In genomic region chr19:45953286-45953685, GRCm38 (mm10) we compare ENCODE assay signal across 8 mouse cellular contexts. TPM values are rescaled to one million over a fixed set of nuclear protein-coding genes. Genes with fewer than 3 reads are reported as not detected.
A peak's percentile ranks its signal among the peaks of the same experiment; 100 is the strongest.
DNase-seq lines count a peak whose midpoint lies in the region; ATAC-seq and TF ChIP-seq lines count a peak whose summit lies in the region.
"Had no signal": no experiment of that assay in that cellular context is flagged by ENCODE, and none has a peak within 500 bp of the region (broad histone marks: within the 10 kb centered on the region; RNA-seq: fewer than 3 reads in every experiment).

No protein-coding gene starts in this region.

- ATAC-seq in hematopoietic stem cell, adult 5-6 weeks (replicated peaks in 1 of 2; ENCODE audit: insufficient read depth in 1 of 2, low FRiP score in 2 of 2, low TSS enrichment in 1 of 2, low read depth in 1 of 2, poor library complexity in 2 of 2, severe bottlenecking in 2 of 2): peak; percentile 56 to 64; a peak in 1 of 4 replicates

- no peak overlapping the region for H3K4me3 ChIP-seq in kidney, adult 2 months (ENCODE audit: insufficient read depth, low read depth, low read length)
- no peak overlapping the region for H3K4me3 ChIP-seq in CH12.LX (replicated peaks in 1 of 3; ENCODE audit: low read depth in 2 of 3, low read length in 2 of 3, poor library complexity in 1 of 3)
- H3K4me3 ChIP-seq: liver, embryonic 13.5 days had no signal

- H3K79me2 ChIP-seq in CH12.LX (replicated peaks; ENCODE audit: control insufficient read depth, extremely low read depth, insufficient read depth, poor library complexity, severe bottlenecking): no peaks in the 10 kb centered on the region

- H3K9me3 ChIP-seq in CH12.LX (replicated peaks; ENCODE audit: low read length): no peaks in the 10 kb centered on the region
- H3K9me3 ChIP-seq: liver, embryonic 13.5 days had no signal

- TF ChIP-seq CTCF in kidney, adult 2 months (conservative IDR thresholded peaks at IDR 0.05; ENCODE audit: insufficient read depth, insufficient read length, low read depth, low read length): peak; percentile 62
- TF ChIP-seq CTCF in CH12.LX (conservative IDR thresholded peaks at IDR 0.05 in 1 of 2, IDR thresholded peaks at IDR 0.05 in 1 of 2; ENCODE audit: low read depth in 2 of 2, low read length in 2 of 2): peak; percentile 81 to 93

- H3K4me2 ChIP-seq in CH12.LX (ENCODE audit: insufficient read depth, low read depth, poor library complexity, severe bottlenecking): no peak overlapping the region
- H3K4me2 ChIP-seq: liver, embryonic 13.5 days had no signal

- H3K4me1 ChIP-seq in kidney, adult 2 months (ENCODE audit: control insufficient read depth, insufficient read depth, low read length): no peaks in the 10 kb centered on the region
- peaks cover 2 to 22% of the 10 kb centered on the region in 2 experiments; a peak in 3 of 4 replicates for H3K4me1 ChIP-seq in CH12.LX (ENCODE audit: control insufficient read depth in 1 of 2, insufficient read depth in 2 of 2)
- H3K4me1 ChIP-seq: liver, embryonic 13.5 days had no signal

- in situ Hi-C loops in CH12.LX (cut with MboI; ENCODE audit: low pct_ligation_motif_present, low pct_unique_long_range_greater_than_20kb, low sequenced_read_pairs): no loop called here

- H3K9ac ChIP-seq in CH12.LX (ENCODE audit: insufficient read depth, low read depth): no peak overlapping the region
- H3K9ac ChIP-seq: liver, embryonic 13.5 days had no signal

- no peak for TF ChIP-seq POLR2A in kidney, adult 2 months (IDR thresholded peaks at IDR 0.05; ENCODE audit: low read depth, low read length)
- no peak for TF ChIP-seq POLR2A in CH12.LX (IDR thresholded peaks at IDR 0.05; ENCODE audit: low read depth, low read length)

- H3K27me3 ChIP-seq in kidney, adult 2 months (replicated peaks; ENCODE audit: control insufficient read depth, insufficient read depth, low read length): no peaks in the 10 kb centered on the region
- H3K27me3 ChIP-seq in CH12.LX (replicated peaks): no peaks in the 10 kb centered on the region
- H3K27me3 ChIP-seq: liver, embryonic 13.5 days had no signal

- H3K36me3 ChIP-seq in kidney, adult 2 months (ENCODE audit: control insufficient read depth, insufficient read depth, low read length): 0 out of 2 replicates have a peak, but pooled peaks cover 3% of the 10 kb centered on the region
- peaks cover 0 to 2% of the 10 kb centered on the region in 2 experiments for H3K36me3 ChIP-seq in CH12.LX (replicated peaks in 1 of 2; ENCODE audit: control insufficient read depth in 1 of 2, insufficient read depth in 1 of 2, low read length in 1 of 2)

- no peak for TF ChIP-seq EP300 in CH12.LX (IDR thresholded peaks at IDR 0.05; ENCODE audit: low read length)

- dilution Hi-C loops in CH12.LX (cut with MboI; ENCODE audit: extremely low pct_ligation_motif_present, extremely low pct_unique_long_range_greater_than_20kb, low sequenced_read_pairs): no loop called here

- WGBS in kidney, adult 2 months: 21% methylated on average over 3 of the region's 3 CpGs

- TF ChIP-seq RAD21 in CH12.LX (IDR thresholded peaks at IDR 0.05; ENCODE audit: low read depth, low read length): peak; percentile 91

- no peak overlapping the region for H3K27ac ChIP-seq in kidney, adult 2 months (ENCODE audit: insufficient read depth, low read depth, low read length)
- H3K27ac ChIP-seq in CH12.LX (ENCODE audit: insufficient read depth, low read depth): no peak overlapping the region
- H3K27ac ChIP-seq: liver, embryonic 13.5 days had no signal

- DNase-seq in kidney, adult 2 months: peak; percentile 20
- DNase-seq in kidney, adult 18-20 months: no peak
- peak; percentile 53 for DNase-seq in CH12.LX (ENCODE audit: extremely low read depth)
- peak; percentile 19 for DNase-seq in Muller cell, postnatal 12 days (ENCODE audit: inconsistent ontology term)
- peak; percentile 53 for DNase-seq in mesoderm, embryonic 11.5 days (ENCODE audit: low read depth, low spot score)
- no peak for DNase-seq in spleen, adult 12 weeks (ENCODE audit: low spot score)
- DNase-seq: liver, embryonic 13.5 days had no signal

TF ChIP-seq in CH12.LX, 34 proteins besides CTCF, POLR2A, EP300 and RAD21:
- TF ChIP-seq ETS1 (conservative IDR thresholded peaks at IDR 0.05; ENCODE audit: low read depth, low read length): no peak
- TF ChIP-seq ZC3H11A (IDR thresholded peaks at IDR 0.05; ENCODE audit: low read depth, low read length): peak; percentile 45
- no peak for TF ChIP-seq TCF12 (IDR thresholded peaks at IDR 0.05; ENCODE audit: low read depth, low read length)
- TF ChIP-seq ZNF384 (IDR thresholded peaks at IDR 0.05; ENCODE audit: low read depth, low read length): no peak
- peak; percentile 90 for TF ChIP-seq SMC3 (IDR thresholded peaks at IDR 0.05; ENCODE audit: low read depth, low read length)

RNA-seq across cellular contexts. Expression of gene Armh3, which starts 45.0 kb away (rescaled TPM):
- polyA plus RNA-seq in kidney, adult 2 months (2012; rRNA removed): 11.4 and 12.2 TPM in 2 replicates
- total RNA-seq in CH12.LX (2012; rRNA removed): 1.9 and 2.2 TPM in 2 replicates
- 1.1 and 1.3 TPM in 2 replicates for total RNA-seq in CH12.LX (2014; rRNA removed)
- 4.3 and 4.9 TPM in 2 replicates for polyA plus RNA-seq in CH12.LX (2012; ENCODE audit: insufficient read length, low read depth)
- total RNA-seq in hematopoietic stem cell, adult 5-6 weeks (2017): 10.6 and 11.9 TPM in 2 replicates

RNA-seq across cellular contexts. Expression of gene Hps6, which starts 50.0 kb away (rescaled TPM):
- 4.8 and 5.5 TPM in 2 replicates for polyA plus RNA-seq in kidney, adult 2 months (2012; rRNA removed)
- 10.5 and 10.6 TPM in 2 replicates for total RNA-seq in CH12.LX (2012; rRNA removed)
- total RNA-seq in CH12.LX (2014; rRNA removed): 6.0 and 6.7 TPM in 2 replicates
- polyA plus RNA-seq in CH12.LX (2012; ENCODE audit: insufficient read length, low read depth): 5.1 and 5.8 TPM in 2 replicates
- 4.1 and 4.6 TPM in 2 replicates for total RNA-seq in hematopoietic stem cell, adult 5-6 weeks (2017)

Comparison
In these comparisons a context has a peak if more than half of its experiments do, and no peak if none do; other contexts are left out.
1. DNase-seq: peak in kidney, adult 2 months (single experiment), CH12.LX (single experiment), Muller cell, postnatal 12 days (single experiment) and mesoderm, embryonic 11.5 days (single experiment); none in kidney, adult 18-20 months (single experiment) and spleen, adult 12 weeks (single experiment).